Mouse (Mus musculus) ZHBTc4 (cell line): ENCODE data around the gene Mrpl16.

Experiments used
- DNase-seq: peaks from one replicate; pipeline ENCODE4 v3.0.0-alpha.2; 2011; ENCODE audit warnings: low read depth, low spot score

The Mrpl16 gene

GRCm38 (mm10) chr19:11804423-11804822 is 34.2 kb downstream of the Mrpl16 start:
- peak; percentile 45 for DNase-seq

GRCm38 (mm10) chr19:11807251-11807650 is 37.1 kb downstream of the Mrpl16 start:
- DNase-seq, result peak; percentile 44

GRCm38 (mm10) chr19:11807822-11808221 is 37.6 kb downstream of the Mrpl16 start:
- DNase-seq, result peak; percentile 60

GRCm38 (mm10) chr19:11808452-11808851 is 38.3 kb downstream of the Mrpl16 start:
- no peak for DNase-seq

- DNase-seq, result no peak
Measured at GRCm38 (mm10) chr19:11810003-11810758, 40.0 kb downstream of the Mrpl16 start.

- DNase-seq, result no peak
Measured at GRCm38 (mm10) chr19:11810856-11811255, 40.7 kb downstream of the Mrpl16 start.

GRCm38 (mm10) chr19:11811688-11812365 is 41.6 kb downstream of the Mrpl16 start:
- no peak for DNase-seq

- DNase-seq, result no peak
Measured at GRCm38 (mm10) chr19:11813136-11813535, 42.9 kb downstream of the Mrpl16 start.

GRCm38 (mm10) chr19:11813649-11814048 is 43.5 kb downstream of the Mrpl16 start:
- DNase-seq, result peak; percentile 26

- no peak for DNase-seq
Measured at GRCm38 (mm10) chr19:11814742-11815333, 44.6 kb downstream of the Mrpl16 start.

- no peak for DNase-seq
Measured at GRCm38 (mm10) chr19:11816706-11817105, 46.5 kb downstream of the Mrpl16 start.

GRCm38 (mm10) chr19:11817586-11817985 is 47.4 kb downstream of the Mrpl16 start:
- DNase-seq, result no peak

- DNase-seq, result peak; percentile 56
Measured at GRCm38 (mm10) chr19:11818199-11819142, 48.3 kb downstream of the Mrpl16 start.

- peak; percentile 25 for DNase-seq
Measured at GRCm38 (mm10) chr19:11819143-11819700, 49.0 kb downstream of the Mrpl16 start, which contains the start of gene Stx3. TSS of gene Stx3 (minus strand) at chr19:11819403.

GRCm38 (mm10) chr19:11819800-11820199 is 49.6 kb downstream of the Mrpl16 start:
- DNase-seq, result peak; percentile 92

GRCm38 (mm10) chr19:11820211-11820610 is 50.0 kb downstream of the Mrpl16 start:
- peak; percentile 62 for DNase-seq

- peak; percentile 76 for DNase-seq
Measured at GRCm38 (mm10) chr19:11823346-11824065, 53.3 kb downstream of the Mrpl16 start.
